Mouse (Mus musculus) splenic B cell, adult 2 months (primary cell): ENCODE results near the gene Terf2.

ENCODE experiments used
- DNase-seq: peaks from one replicate; pipeline ENCODE4 v3.0.0-alpha.2; 2011; ENCODE audit warnings: low read depth, low spot score
- H3K27me3 ChIP-seq: 2 replicates; pipeline ENCODE4 v1.6.1; 2012; ENCODE audit warnings: mild to moderate bottlenecking, low read length, moderate library complexity, mixed read lengths; ENCODE audit not compliant: control insufficient read depth, poor library complexity, insufficient read depth, severe bottlenecking
- H3K36me3 ChIP-seq: 2 replicates; pipeline ENCODE4 v1.6.1; 2012; ENCODE audit warnings: mild to moderate bottlenecking, low read length, moderate library complexity, mixed read lengths; ENCODE audit not compliant: control insufficient read depth, poor library complexity, insufficient read depth, severe bottlenecking

Terf2 gene

GRCm38 (mm10) chr8:107096366-107097036, at the start of gene Terf2:
Terf2 (minus strand) TSS chr8:107096547.
- DNase-seq, result peak; percentile 93
- Histone ChIP-seq H3K36me3 (peaks cover 1% of the 10 kb centered on the region; the same call in 1 of the 2 replicates), H3K27me3 (no peaks in the 10 kb centered on the region)

DNA sequence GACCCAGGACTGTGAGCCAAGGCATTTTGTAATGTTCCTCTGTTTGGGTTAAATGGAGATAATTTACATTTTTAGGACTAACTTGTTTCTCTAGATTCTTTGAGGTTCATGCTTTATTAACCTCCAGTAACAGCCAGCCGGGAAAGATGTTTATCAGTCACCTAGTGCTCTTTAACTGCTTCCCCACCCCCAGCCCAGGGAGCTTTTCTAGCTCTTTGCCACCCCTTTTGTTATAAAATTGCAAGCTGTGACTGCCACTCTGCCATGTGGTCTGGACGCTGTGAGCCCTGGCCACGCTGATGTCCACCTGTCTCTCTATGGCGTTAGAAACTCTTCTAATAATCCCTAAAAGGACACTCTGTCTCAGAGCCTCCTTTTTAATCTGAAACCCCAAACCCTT, 47.2 kb upstream of the Terf2 start:
- H3K36me3 ChIP-seq, result no peaks in the 10 kb centered on the region
- no peak for DNase-seq

GRCm38 (mm10) chr8:107142539-107142938, 46.2 kb upstream of the Terf2 start:
- Histone ChIP-seq H3K27me3 (no peaks in the 10 kb centered on the region), H3K36me3 (no peaks in the 10 kb centered on the region)
- no peak for DNase-seq

More for the DNA sequence above, 47.2 kb upstream of the Terf2 start:
- no peaks in the 10 kb centered on the region for H3K27me3 ChIP-seq

- H3K36me3 ChIP-seq, result no peaks in the 10 kb centered on the region
- no peaks in the 10 kb centered on the region for H3K27me3 ChIP-seq
- no peak for DNase-seq
These were observed 43.5 kb upstream of the Terf2 start for GRCm38 (mm10) chr8:107139704-107140470.

- DNase-seq, result no peak
- Histone ChIP-seq H3K27me3 (no peaks in the 10 kb centered on the region), H3K36me3 (no peaks in the 10 kb centered on the region)
These were observed 42.0 kb upstream of the Terf2 start for GRCm38 (mm10) chr8:107138338-107138737.

GRCm38 (mm10) chr8:107137591-107137990, 41.2 kb upstream of the Terf2 start:
- Histone ChIP-seq H3K27me3 (no peaks in the 10 kb centered on the region), H3K36me3 (no peaks in the 10 kb centered on the region)
- DNase-seq, result no peak

DNA sequence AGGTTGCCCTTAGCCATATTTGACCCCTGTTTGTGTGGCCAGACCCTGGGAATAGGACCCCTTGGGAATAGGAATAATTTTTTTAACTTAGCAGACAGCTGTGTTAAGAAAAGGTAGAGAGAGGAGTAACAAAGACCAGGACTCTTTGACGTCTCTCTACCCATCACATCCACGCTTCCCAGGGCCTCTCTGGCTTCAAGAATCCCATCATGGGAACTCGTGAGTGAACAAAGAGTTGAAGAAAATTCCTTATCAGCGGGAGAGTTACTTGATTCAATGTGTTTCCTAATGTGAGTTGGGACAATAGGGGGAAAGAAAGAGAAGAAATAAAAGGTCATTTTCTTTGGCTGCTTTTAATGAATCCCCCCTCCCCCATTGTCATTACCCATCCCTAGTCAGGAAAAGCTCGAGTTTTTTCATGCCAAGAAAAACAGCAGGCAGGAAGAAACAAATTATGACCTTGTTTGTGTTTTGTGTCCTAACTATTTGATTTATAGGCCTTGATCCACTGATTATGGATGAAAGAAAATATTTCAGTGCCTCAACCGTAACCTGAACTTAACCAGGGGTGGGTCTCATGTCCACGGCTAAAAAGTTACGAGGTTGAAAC, 39.8 kb upstream of the Terf2 start:
- Histone ChIP-seq H3K27me3 (no peaks in the 10 kb centered on the region), H3K36me3 (no peaks in the 10 kb centered on the region)

DNA sequence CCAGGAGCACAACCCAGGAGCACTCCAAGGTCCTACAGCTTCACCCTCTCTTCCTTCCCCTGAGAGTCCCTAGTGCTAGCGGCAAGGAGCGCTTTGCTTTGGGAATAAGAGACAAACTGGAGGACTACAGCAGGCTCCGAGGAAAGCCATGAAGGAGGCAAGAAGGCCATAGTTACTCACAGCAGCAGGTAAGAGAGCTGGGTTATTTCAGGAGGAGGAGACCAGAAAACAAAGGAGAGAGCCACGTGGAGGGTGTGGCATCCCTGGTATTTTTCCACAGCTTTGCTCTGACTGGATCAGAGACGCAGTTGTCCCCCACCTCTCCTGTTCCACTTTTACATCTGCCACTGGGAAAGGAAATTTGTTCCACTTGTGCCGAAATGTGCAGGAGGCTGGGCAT, 37.5 kb upstream of the Terf2 start:
- no peak for DNase-seq
- Histone ChIP-seq H3K36me3 (no peaks in the 10 kb centered on the region), H3K27me3 (no peaks in the 10 kb centered on the region)

More for the DNA sequence above, 39.8 kb upstream of the Terf2 start:
- no peak for DNase-seq

DNA sequence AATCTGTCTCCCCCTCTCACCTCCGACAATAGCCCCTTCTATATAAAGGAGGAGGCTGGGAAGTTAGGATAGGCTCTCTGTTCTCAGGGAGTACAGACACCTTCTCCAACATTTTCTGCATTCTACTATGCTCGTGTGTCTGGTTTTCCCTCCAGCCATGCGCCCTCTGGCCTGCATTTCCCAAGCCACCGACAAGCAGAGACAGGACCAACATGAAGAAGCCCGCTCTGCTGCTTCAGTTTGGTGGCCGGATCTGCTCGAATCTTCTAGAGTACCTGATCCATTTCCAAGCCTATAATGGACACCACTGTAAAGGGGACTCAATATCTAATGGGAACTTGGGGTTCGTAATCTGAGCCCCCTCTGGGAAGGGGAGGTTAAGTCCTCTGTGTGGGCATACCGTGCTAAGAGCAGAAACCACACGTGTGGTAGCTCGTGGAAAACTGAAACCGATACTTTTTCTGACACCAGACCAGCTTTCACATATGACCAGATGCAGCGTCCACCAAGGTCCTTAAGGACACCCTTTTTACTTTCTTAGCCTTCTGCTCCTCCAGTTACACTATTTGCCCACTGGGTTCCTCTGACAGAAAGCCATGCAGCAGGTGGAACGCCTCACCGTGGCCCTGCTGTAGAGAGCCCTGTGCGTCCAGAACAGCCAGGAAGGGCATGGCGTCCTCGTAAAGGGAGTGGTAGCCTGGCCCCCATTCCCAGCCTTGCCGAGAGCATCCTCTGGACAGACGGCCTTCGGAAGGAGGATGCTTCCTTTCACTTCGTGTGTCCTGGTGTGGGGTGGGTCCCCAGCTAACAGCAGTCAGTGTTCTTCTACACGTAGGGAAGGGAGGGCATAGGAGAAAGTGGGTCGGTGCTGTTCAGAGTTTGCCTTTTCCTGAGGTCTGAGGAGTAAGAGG, 36.5 kb upstream of the Terf2 start:
- Histone ChIP-seq H3K27me3 (no peaks in the 10 kb centered on the region), H3K36me3 (no peaks in the 10 kb centered on the region)
- DNase-seq, result no peak

DNA sequence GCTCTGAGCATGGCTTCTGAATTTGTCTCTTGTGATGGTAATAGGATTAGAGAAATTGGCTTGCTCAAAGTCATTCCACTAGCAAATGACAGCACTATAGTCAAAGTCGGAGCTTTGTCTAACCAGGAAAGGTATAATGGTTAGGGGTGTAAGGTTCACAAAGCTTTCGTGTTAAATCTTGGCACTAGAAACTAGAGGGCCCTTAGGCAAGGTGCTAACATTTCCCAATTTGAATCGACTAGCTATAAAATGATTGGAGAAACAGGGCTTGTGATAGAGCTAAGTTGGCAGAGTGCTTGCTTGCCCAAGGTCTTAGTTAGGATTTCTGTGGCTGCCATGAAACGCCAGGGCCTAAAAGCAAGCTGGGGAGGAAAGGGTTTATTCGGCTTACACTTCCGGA, 33.7 kb upstream of the Terf2 start:
- DNase-seq, result no peak

GRCm38 (mm10) chr8:107129171-107130025, 33.1 kb upstream of the Terf2 start:
- Histone ChIP-seq H3K27me3 (no peaks in the 10 kb centered on the region), H3K36me3 (no peaks in the 10 kb centered on the region)
- no peak for DNase-seq

More for the DNA sequence above, 33.7 kb upstream of the Terf2 start:
- H3K36me3 ChIP-seq, result no peaks in the 10 kb centered on the region
- H3K27me3 ChIP-seq, result no peaks in the 10 kb centered on the region

GRCm38 (mm10) chr8:107124343-107124742, 28.0 kb upstream of the Terf2 start:
- Histone ChIP-seq H3K36me3 (no peaks in the 10 kb centered on the region), H3K27me3 (no peaks in the 10 kb centered on the region)
- no peak for DNase-seq

DNA sequence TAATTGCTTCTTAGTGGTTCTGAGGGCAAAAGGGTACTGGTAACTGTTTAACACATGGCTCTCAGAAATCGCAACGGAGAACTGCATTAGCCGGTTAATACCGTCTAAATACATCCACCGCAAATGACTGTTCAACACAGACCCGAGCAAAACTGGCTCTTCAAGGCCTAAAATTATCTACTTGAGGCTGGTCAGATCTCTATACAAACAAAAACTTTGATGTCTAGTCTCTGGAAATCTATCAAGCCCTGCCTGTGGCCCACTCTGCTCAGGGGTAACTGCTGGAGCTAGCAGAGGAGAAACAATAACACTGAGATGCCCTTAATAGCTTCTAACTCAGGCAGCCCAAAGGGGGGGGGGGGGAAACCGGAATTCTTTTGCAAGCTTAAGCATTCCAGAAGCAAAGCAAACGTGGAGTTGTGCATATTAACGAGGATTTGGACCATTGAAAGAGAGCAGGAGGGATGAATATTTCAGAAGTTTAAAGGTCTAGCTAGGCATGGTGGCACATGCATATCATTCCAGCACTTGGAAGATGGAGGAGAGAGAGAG, 26.8 kb upstream of the Terf2 start:
- no peak for DNase-seq
- Histone ChIP-seq H3K27me3 (no peaks in the 10 kb centered on the region), H3K36me3 (no peaks in the 10 kb centered on the region)
